8 mouse cellular contexts compared by ENCODE assay signal in genomic region chr9:57420321-57421120, GRCm38 (mm10). TPM values are rescaled to one million over a fixed set of nuclear protein-coding genes. Genes with fewer than 3 reads are reported as not detected.
DNase-seq lines count a peak whose midpoint lies in the region; ATAC-seq and TF ChIP-seq lines count a peak whose summit lies in the region.

No protein-coding gene starts in this region.

- DNase-seq in cerebellum, adult 11-12 months, result peak; percentile 61
- no peak for DNase-seq in cerebellum, adult 8-10 months
- peak; percentile 92 for DNase-seq in heart, embryonic 10.5 days (ENCODE audit: low spot score)
- DNase-seq in spleen, postnatal 4 days (ENCODE audit: low spot score in 2 of 2), result peak; percentile 68 to 82

- TF ChIP-seq POLR2A in embryonic fibroblast, embryonic 13.5 days (IDR thresholded peaks at IDR 0.05; ENCODE audit: low read depth, low read length), result peak; percentile 54; the same call in 1 of the 2 replicates

- peak overlapping the region; percentile 7; the same call in 1 of the 2 replicates for H3K9ac ChIP-seq in kidney, embryonic 14.5 days (ENCODE audit: low read depth, low read length)
- H3K9ac ChIP-seq in limb, embryonic 13.5 days, result no peak overlapping the region
- H3K9ac ChIP-seq in midbrain, embryonic 16.5 days (ENCODE audit: low read depth, low read length), result no peak overlapping the region

- H3K9me3 ChIP-seq in heart, embryonic 10.5 days, result no peaks in the 10 kb centered on the region
- H3K9me3 ChIP-seq in kidney, embryonic 14.5 days (ENCODE audit: control insufficient read depth, low read length), result no peaks in the 10 kb centered on the region
- H3K9me3 ChIP-seq in limb, embryonic 13.5 days, result no peaks in the 10 kb centered on the region
- H3K9me3 ChIP-seq in midbrain, embryonic 16.5 days (replicated peaks; ENCODE audit: control insufficient read depth, low read length, poor library complexity, severe bottlenecking), result no peaks in the 10 kb centered on the region

- no peak overlapping the region; the same call in 1 of the 2 replicates for H3K4me2 ChIP-seq in kidney, embryonic 14.5 days (replicated peaks; ENCODE audit: low read depth, low read length)
- peak overlapping the region; percentile 47 for H3K4me2 ChIP-seq in limb, embryonic 13.5 days (replicated peaks)
- no peak overlapping the region for H3K4me2 ChIP-seq in midbrain, embryonic 16.5 days (ENCODE audit: low read length)

- 12% methylated on average over 20 of the region's 20 CpGs for WGBS in heart, embryonic 10.5 days
- WGBS in kidney, embryonic 14.5 days, result 44% methylated on average over 20 of the region's 20 CpGs
- WGBS in limb, embryonic 13.5 days, result 24% methylated on average over 20 of the region's 20 CpGs
- 72% methylated on average over 20 of the region's 20 CpGs for WGBS in midbrain, embryonic 16.5 days

- peaks cover 3% of the 10 kb centered on the region; the same call in 1 of the 2 replicates for H3K36me3 ChIP-seq in heart, embryonic 10.5 days
- no peaks in the 10 kb centered on the region for H3K36me3 ChIP-seq in kidney, embryonic 14.5 days (ENCODE audit: control insufficient read depth, insufficient read depth, low read length)
- peaks cover 7% of the 10 kb centered on the region; the same call in 1 of the 2 replicates for H3K36me3 ChIP-seq in limb, embryonic 13.5 days
- no peaks in the 10 kb centered on the region for H3K36me3 ChIP-seq in midbrain, embryonic 16.5 days (ENCODE audit: control insufficient read depth, insufficient read depth, low read length)

- no peaks in the 10 kb centered on the region for H3K27me3 ChIP-seq in heart, embryonic 10.5 days (ENCODE audit: insufficient read depth, poor library complexity, severe bottlenecking)
- no peaks in the 10 kb centered on the region for H3K27me3 ChIP-seq in kidney, embryonic 14.5 days (ENCODE audit: control insufficient read depth, insufficient read depth, low read length)
- H3K27me3 ChIP-seq in limb, embryonic 13.5 days, result no peaks in the 10 kb centered on the region
- H3K27me3 ChIP-seq in midbrain, embryonic 16.5 days (ENCODE audit: control insufficient read depth, insufficient read depth, low read depth, low read length), result no peaks in the 10 kb centered on the region

- H3K4me1 ChIP-seq in embryonic fibroblast, embryonic 13.5 days (ENCODE audit: control insufficient read depth, insufficient read depth, low read length), result peaks cover 18% of the 10 kb centered on the region
- H3K4me1 ChIP-seq in heart, embryonic 10.5 days, result peaks cover 54% of the 10 kb centered on the region
- H3K4me1 ChIP-seq in kidney, embryonic 14.5 days (ENCODE audit: control insufficient read depth, insufficient read depth, low read length), result peaks cover 29% of the 10 kb centered on the region
- H3K4me1 ChIP-seq in limb, embryonic 13.5 days, result peaks cover 27% of the 10 kb centered on the region
- H3K4me1 ChIP-seq in midbrain, embryonic 16.5 days (ENCODE audit: control insufficient read depth, insufficient read depth, low read length), result no peaks in the 10 kb centered on the region; the same call in 1 of the 2 replicates

- H3K4me3 ChIP-seq in embryonic fibroblast, embryonic 13.5 days (ENCODE audit: insufficient read depth, low read length), result no peak overlapping the region
- peak overlapping the region; percentile 25; the same call in 1 of the 2 replicates for H3K4me3 ChIP-seq in heart, embryonic 10.5 days
- H3K4me3 ChIP-seq in kidney, embryonic 14.5 days (ENCODE audit: low read length), result no peak overlapping the region
- no peak overlapping the region for H3K4me3 ChIP-seq in limb, embryonic 13.5 days
- no peak overlapping the region for H3K4me3 ChIP-seq in midbrain, embryonic 16.5 days (ENCODE audit: low read depth, low read length)

- peak; percentile 88 for ATAC-seq in kidney, embryonic 14.5 days (ENCODE audit: low FRiP score, low TSS enrichment)
- ATAC-seq in limb, embryonic 13.5 days (ENCODE audit: low FRiP score, low read depth), result peak; percentile 88
- ATAC-seq in midbrain, embryonic 16.5 days, result peak; percentile 86

- peak overlapping the region; percentile 83 for H3K27ac ChIP-seq in embryonic fibroblast, embryonic 13.5 days (ENCODE audit: insufficient read depth, low read length)
- peak overlapping the region; percentile 87 for H3K27ac ChIP-seq in heart, embryonic 10.5 days
- peak overlapping the region; percentile 90 for H3K27ac ChIP-seq in kidney, embryonic 14.5 days (ENCODE audit: low read depth, low read length)
- peak overlapping the region; percentile 93 for H3K27ac ChIP-seq in limb, embryonic 13.5 days
- peak overlapping the region; percentile 58 for H3K27ac ChIP-seq in midbrain, embryonic 16.5 days (ENCODE audit: low read length)

- no peak for TF ChIP-seq CTCF in embryonic fibroblast, embryonic 13.5 days (IDR thresholded peaks at IDR 0.05; ENCODE audit: borderline replicate concordance, insufficient read depth, low read length)

RNA-seq across cellular contexts. Expression of gene Ppcdc, which starts 19.4 kb away (rescaled TPM):
- 26.6 and 31.0 TPM in 2 replicates for polyA plus RNA-seq in embryonic fibroblast, embryonic 13.5 days (2011; ENCODE audit: insufficient read length, low read depth, missing spikeins)
- polyA plus RNA-seq in heart, embryonic 10.5 days (2016; fragmentation: Nextera tagmentation; extraction: Ambion mirVana), result 21.3 and 21.5 TPM in 2 replicates
- 22.9 and 30.4 TPM in 2 replicates for polyA plus RNA-seq in kidney, embryonic 14.5 days (2014; fragmentation: Nextera tagmentation; extraction: Ambion mirVana)
- 26.8 and 30.0 TPM in 2 replicates for polyA plus RNA-seq in limb, embryonic 13.5 days (2015; fragmentation: Nextera tagmentation; extraction: Ambion mirVana)
- 24.0 and 25.5 TPM in 2 replicates for polyA plus RNA-seq in midbrain, embryonic 16.5 days (2015; fragmentation: Nextera tagmentation; extraction: Ambion mirVana)

RNA-seq across cellular contexts. Expression of gene Scamp5, which starts 47.3 kb away (rescaled TPM):
- 23.7 and 26.1 TPM in 2 replicates for polyA plus RNA-seq in embryonic fibroblast, embryonic 13.5 days (2011; ENCODE audit: insufficient read length, low read depth, missing spikeins)
- 11.3 and 11.4 TPM in 2 replicates for polyA plus RNA-seq in heart, embryonic 10.5 days (2016; fragmentation: Nextera tagmentation; extraction: Ambion mirVana)
- polyA plus RNA-seq in kidney, embryonic 14.5 days (2014; fragmentation: Nextera tagmentation; extraction: Ambion mirVana), result 7.3 and 9.0 TPM in 2 replicates
- polyA plus RNA-seq in limb, embryonic 13.5 days (2015; fragmentation: Nextera tagmentation; extraction: Ambion mirVana), result 12.2 and 12.9 TPM in 2 replicates
- polyA plus RNA-seq in midbrain, embryonic 16.5 days (2015; fragmentation: Nextera tagmentation; extraction: Ambion mirVana), result 168 and 191 TPM in 2 replicates
